Mouse (Mus musculus) erythroblast, embryonic 14.5 days (primary cell): ENCODE results near the gene Gnas.

Experiments used
- GATA1 ChIP-seq: IDR thresholded peaks from 2 replicates; pipeline ENCODE4 v1.6.1; 2012; ENCODE audit warnings: low read length, inconsistent platforms, mixed read lengths
- TAL1 ChIP-seq: IDR thresholded peaks from 3 replicates; pipeline ENCODE4 v1.6.1; 2012; ENCODE audit warnings: low read length, inconsistent platforms, mixed read lengths

DNA sequence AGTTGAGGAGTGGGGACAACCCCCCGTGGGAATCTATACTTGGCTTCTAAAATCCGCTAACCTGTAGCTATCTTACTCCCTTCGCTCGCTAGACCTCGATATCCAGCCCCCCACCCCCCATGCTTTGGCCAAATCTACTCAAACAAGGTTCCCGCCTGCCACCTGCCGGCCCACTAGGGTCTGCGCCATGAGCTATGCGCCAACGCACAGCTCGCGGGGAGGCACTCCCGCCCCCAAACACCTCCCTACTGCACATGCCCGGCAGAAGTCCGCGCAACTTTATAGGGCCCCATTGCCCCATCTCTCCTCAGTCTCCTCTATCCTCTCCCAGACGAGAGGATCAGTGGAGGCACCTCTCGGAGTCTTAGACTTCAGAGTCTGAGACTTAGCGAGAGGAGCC is at the start of gene Gnas:
- TF ChIP-seq GATA1: no peak
- no peak for TF ChIP-seq TAL1
